Mouse (Mus musculus) erythroblast, embryonic 14.5 days (primary cell): ENCODE measurements at regions not wholly inside any gene's neighbourhood (a gene's known extent, or its start where the extent isn't known, plus 50 kb on each side); places are given as distances from the start of the nearest gene placed in this dataset.

ENCODE experiments used
- H3K27me3 ChIP-seq: 2 replicates; pipeline ENCODE4 v1.6.1; 2012; ENCODE audit warnings: inconsistent platforms; ENCODE audit not compliant: control insufficient read depth
- H3K36me3 ChIP-seq: 2 replicates; pipeline ENCODE4 v1.6.1; 2012; ENCODE audit warnings: mild to moderate bottlenecking, inconsistent platforms; ENCODE audit not compliant: control insufficient read depth
- H3K4me1 ChIP-seq: 2 replicates; pipeline ENCODE4 v1.6.1; 2012; ENCODE audit warnings: inconsistent platforms; ENCODE audit not compliant: control insufficient read depth
- H3K4me3 ChIP-seq: replicated peaks from 2 replicates; pipeline ENCODE3; 2012; ENCODE audit warnings: moderate library complexity, mild to moderate bottlenecking, inconsistent platforms
- H3K9me3 ChIP-seq: 2 replicates; pipeline ENCODE4 v1.6.1; 2012; ENCODE audit warnings: low read length, inconsistent platforms, mixed read lengths; ENCODE audit not compliant: control insufficient read depth
- GATA1 ChIP-seq: IDR thresholded peaks from 2 replicates; pipeline ENCODE4 v1.6.1; 2012; ENCODE audit warnings: low read length, inconsistent platforms, mixed read lengths
- TAL1 ChIP-seq: IDR thresholded peaks from 3 replicates; pipeline ENCODE4 v1.6.1; 2012; ENCODE audit warnings: low read length, inconsistent platforms, mixed read lengths

DNA sequence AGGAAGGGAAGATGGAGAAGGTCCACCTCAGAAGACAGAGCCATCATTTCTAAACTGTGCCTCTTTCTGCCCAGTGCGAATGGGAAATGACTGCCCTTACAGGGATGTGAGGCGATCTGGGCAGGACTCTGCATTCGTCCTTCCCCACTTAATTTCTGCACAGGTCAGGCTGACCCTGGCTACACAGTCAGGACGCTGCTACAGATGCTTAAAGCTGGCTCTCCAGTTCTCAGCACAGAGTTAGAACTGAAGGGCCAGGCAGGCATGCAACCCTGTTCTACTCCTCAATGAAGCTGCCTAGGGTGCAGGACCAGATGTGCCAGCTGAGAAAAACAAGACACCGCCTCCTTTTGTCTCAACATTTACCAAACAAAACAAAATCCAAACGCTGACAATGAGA is 132.1 kb downstream of the Cand1 start:
- peaks cover 9% of the 10 kb centered on the region for H3K4me1 ChIP-seq
- H3K36me3 ChIP-seq, result no peaks in the 10 kb centered on the region
- H3K27me3 ChIP-seq, result no peaks in the 10 kb centered on the region
- H3K9me3 ChIP-seq, result no peaks in the 10 kb centered on the region
- TF ChIP-seq TAL1 (no peak), GATA1 (no peak)
- H3K4me3 ChIP-seq, result no peak overlapping the region

DNA sequence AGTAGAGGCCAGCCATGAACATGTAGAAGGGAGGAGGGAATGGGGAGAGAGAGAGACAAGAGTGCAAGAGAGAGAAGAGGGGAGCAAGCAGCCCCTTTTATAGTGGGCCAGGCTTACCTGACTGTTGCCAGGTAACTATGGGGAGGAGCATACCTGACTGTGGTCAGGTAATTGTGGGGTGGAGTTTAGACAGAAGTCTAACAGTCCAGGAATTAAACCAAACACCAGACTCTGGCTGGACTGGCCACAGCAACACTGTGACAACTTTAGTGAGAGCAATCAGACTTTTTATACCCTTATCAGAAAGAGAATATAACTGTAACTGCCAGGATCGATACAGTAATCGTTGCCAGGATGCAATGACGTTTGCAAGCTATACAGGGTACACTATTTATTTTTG is 133.8 kb downstream of the Cand1 start:
- no peak overlapping the region for H3K4me3 ChIP-seq
- TF ChIP-seq TAL1 (no peak), GATA1 (no peak)
- no peaks in the 10 kb centered on the region for H3K27me3 ChIP-seq
- H3K36me3 ChIP-seq, result no peaks in the 10 kb centered on the region
- H3K4me1 ChIP-seq, result peaks cover 3% of the 10 kb centered on the region; the same call in 1 of the 2 replicates
- H3K9me3 ChIP-seq, result no peaks in the 10 kb centered on the region

DNA sequence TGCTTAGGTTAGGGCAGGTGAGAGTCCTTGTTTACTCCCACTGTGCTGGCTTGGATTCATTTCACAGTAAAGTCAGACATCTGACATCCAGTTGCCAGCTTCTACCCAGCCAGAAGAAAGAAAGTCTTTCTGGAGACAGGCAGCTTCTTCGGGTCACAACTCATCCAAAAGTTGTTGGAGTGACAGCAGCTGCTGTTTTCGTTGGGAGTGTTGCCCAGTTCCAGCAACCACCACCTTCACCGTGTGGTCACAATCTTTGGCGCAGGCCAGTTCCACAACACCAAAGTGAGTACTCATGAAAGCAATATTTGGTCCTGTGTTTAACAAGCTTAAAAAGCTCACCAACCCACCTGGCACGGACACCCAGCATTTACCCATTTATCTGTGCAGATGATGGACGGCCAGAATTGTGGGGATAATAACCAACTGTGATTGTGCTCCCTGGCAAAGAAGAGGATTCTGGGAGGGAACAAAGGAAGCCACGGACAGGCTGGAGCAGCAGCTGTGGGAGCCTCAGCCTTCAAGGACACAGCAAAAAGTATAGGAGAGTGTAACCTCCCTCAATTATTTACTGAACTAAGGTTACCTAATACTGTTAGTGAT is 134.5 kb downstream of the Cand1 start:
- TF ChIP-seq TAL1 (no peak), GATA1 (no peak)
- no peaks in the 10 kb centered on the region for H3K27me3 ChIP-seq
- H3K4me1 ChIP-seq, result no peaks in the 10 kb centered on the region
- H3K9me3 ChIP-seq, result no peaks in the 10 kb centered on the region
- H3K36me3 ChIP-seq, result no peaks in the 10 kb centered on the region
- H3K4me3 ChIP-seq, result no peak overlapping the region

- TF ChIP-seq TAL1 (no peak), GATA1 (no peak)
- H3K4me3 ChIP-seq, result no peak overlapping the region
- no peaks in the 10 kb centered on the region for H3K27me3 ChIP-seq
- no peaks in the 10 kb centered on the region for H3K9me3 ChIP-seq
- H3K4me1 ChIP-seq, result no peaks in the 10 kb centered on the region
- no peaks in the 10 kb centered on the region for H3K36me3 ChIP-seq
Measured at GRCm38 (mm10) chr10:119100511-119100910, 139.3 kb downstream of the Cand1 start.

DNA sequence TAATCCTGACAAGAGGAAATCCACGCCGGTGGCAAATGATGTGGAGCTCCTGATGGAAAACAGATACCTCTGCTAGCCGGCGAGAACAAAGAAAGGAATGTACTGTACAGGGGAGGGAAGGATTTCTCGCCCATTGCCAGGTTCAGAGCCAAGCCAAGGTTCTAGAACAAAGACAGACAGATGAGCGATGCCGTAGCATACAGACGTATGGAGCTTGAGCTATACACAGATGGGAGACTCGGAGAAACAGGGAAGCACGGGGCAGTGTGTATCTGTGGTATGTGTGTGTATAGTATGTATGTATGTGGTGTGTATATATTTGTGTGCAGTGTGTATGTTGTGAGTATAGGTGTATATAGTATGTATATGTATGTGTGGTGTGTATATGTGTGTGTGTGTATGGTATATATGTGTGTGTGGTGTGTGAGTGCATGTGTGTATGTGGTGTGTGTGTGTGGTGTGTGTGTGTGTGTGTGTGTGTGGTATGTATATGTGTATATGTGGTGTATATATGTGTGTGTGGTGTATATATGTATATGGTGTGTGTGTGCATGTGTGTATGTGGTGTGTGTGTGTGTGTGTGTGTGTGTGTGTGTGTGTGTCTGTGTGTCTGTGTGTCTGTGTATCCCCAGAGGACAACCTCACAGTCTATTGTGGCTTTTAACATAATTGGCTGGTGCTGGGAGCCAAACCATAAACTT is 140.6 kb downstream of the Cand1 start:
- TF ChIP-seq GATA1, result no peak
- TF ChIP-seq TAL1, result no peak
- H3K36me3 ChIP-seq, result no peaks in the 10 kb centered on the region
- no peak overlapping the region for H3K4me3 ChIP-seq
- H3K27me3 ChIP-seq, result no peaks in the 10 kb centered on the region
- H3K9me3 ChIP-seq, result no peaks in the 10 kb centered on the region
- H3K4me1 ChIP-seq, result no peaks in the 10 kb centered on the region

DNA sequence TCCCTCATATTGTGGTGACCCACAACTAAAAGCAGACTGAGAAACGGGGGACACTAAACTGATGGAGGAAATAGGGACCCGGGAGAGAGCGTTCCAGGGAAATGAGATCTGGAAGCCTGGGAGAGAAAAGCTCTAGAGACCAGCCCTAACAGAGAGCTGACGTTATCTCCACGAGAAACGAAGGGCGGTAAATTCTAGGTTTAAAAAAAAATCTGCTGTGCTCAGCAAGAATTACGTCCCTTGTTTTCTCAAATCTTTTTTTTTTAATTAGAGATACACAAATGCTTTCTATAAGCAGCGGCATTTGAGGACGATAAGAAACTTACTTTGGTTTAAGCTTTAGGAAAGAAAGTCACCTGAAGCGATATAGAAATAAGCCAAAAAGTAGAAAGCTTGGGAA is 145.7 kb downstream of the Cand1 start:
- Histone ChIP-seq H3K9me3 (no peaks in the 10 kb centered on the region), H3K4me1 (no peaks in the 10 kb centered on the region), H3K27me3 (no peaks in the 10 kb centered on the region), H3K36me3 (no peaks in the 10 kb centered on the region), H3K4me3 (no peak overlapping the region)
- no peak for TF ChIP-seq TAL1
- TF ChIP-seq GATA1, result no peak

DNA sequence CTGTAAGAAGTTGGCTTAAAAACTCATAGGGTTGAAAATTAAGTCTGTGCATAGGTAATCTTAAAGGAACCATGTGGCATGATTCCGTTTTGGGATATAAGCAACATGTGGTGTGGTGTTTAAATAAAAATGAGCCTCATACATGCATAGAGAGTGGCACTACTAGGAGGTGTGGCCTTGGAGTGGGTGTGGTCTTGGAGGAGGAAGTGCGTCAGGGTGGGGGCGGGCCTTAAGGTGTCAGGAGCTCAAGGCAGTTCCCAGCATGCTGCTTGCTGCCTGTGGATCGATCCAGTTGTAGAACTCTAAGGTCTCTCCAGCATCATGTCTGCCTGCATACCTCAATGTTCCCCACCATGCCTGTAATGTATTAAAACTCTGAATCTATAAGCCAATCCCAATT is 152.0 kb downstream of the Cand1 start:
- Histone ChIP-seq H3K4me1 (peaks cover 24% of the 10 kb centered on the region), H3K27me3 (no peaks in the 10 kb centered on the region), H3K4me3 (no peak overlapping the region), H3K9me3 (no peaks in the 10 kb centered on the region), H3K36me3 (no peaks in the 10 kb centered on the region)
- TF ChIP-seq GATA1 (no peak), TAL1 (no peak)

- Histone ChIP-seq H3K4me1 (peaks cover 24% of the 10 kb centered on the region), H3K4me3 (no peak overlapping the region), H3K27me3 (no peaks in the 10 kb centered on the region), H3K9me3 (no peaks in the 10 kb centered on the region), H3K36me3 (no peaks in the 10 kb centered on the region)
- no peak for TF ChIP-seq GATA1
- TF ChIP-seq TAL1, result no peak
Measured at GRCm38 (mm10) chr10:119087071-119087665, 152.7 kb downstream of the Cand1 start.

- Histone ChIP-seq H3K36me3 (no peaks in the 10 kb centered on the region), H3K4me1 (peaks cover 24% of the 10 kb centered on the region), H3K27me3 (no peaks in the 10 kb centered on the region), H3K9me3 (no peaks in the 10 kb centered on the region), H3K4me3 (no peak overlapping the region)
- TF ChIP-seq GATA1 (no peak), TAL1 (0 out of 3 replicates have a peak, but pooled peaks have one; percentile 10)
Measured at GRCm38 (mm10) chr10:119086450-119086849, 153.4 kb downstream of the Cand1 start.
